In genomic region chr3:5685978-5686377, GRCm38 (mm10) we compare ENCODE assay signal across 18 mouse cellular contexts.
"Had no signal": no experiment of that assay in that cellular context is flagged by ENCODE, and none has a peak within 500 bp of the region (broad histone marks: within the 10 kb centered on the region; RNA-seq: fewer than 3 reads in every experiment).

No protein-coding gene starts in this region.

- H3K27me3 ChIP-seq: liver, embryonic 13.5 days; midbrain, embryonic 12.5 days; midbrain, embryonic 15.5 days; neural tube, embryonic 12.5 days; neural tube, embryonic 15.5 days; stomach, embryonic 15.5 days had no signal

- ATAC-seq: intestine, postnatal 0 days; midbrain, embryonic 15.5 days had no signal

- H3K36me3 ChIP-seq: liver, embryonic 13.5 days; midbrain, embryonic 12.5 days; midbrain, embryonic 15.5 days; neural tube, embryonic 12.5 days; neural tube, embryonic 15.5 days; stomach, embryonic 15.5 days had no signal

- H3K9ac ChIP-seq: liver, embryonic 13.5 days; midbrain, embryonic 12.5 days; midbrain, embryonic 15.5 days; neural tube, embryonic 12.5 days; neural tube, embryonic 15.5 days; stomach, embryonic 15.5 days had no signal

- DNase-seq: kidney, adult 2 months; kidney, postnatal 25 days; layer of hippocampus, adult 9-11 months; liver, embryonic 13.5 days; right cerebral cortex, adult 18-20 months; right cerebral cortex, postnatal 14 days; spleen, adult 18-20 months; thymus, postnatal 25 days had no signal

- H3K27ac ChIP-seq: kidney, postnatal 0 days; layer of hippocampus, adult 2 months; left cerebral cortex, adult 2 months; liver, embryonic 13.5 days; macrophage; midbrain, embryonic 12.5 days; midbrain, embryonic 15.5 days; neural tube, embryonic 12.5 days; neural tube, embryonic 15.5 days; stomach, embryonic 15.5 days had no signal

- H3K9me3 ChIP-seq: liver, embryonic 13.5 days; midbrain, embryonic 12.5 days; midbrain, embryonic 15.5 days; neural tube, embryonic 12.5 days; neural tube, embryonic 15.5 days; stomach, embryonic 15.5 days had no signal

- H3K4me3 ChIP-seq: layer of hippocampus, adult 2 months; left cerebral cortex, adult 2 months; liver, embryonic 13.5 days; midbrain, embryonic 12.5 days; midbrain, embryonic 15.5 days; neural tube, embryonic 12.5 days; neural tube, embryonic 15.5 days; stomach, embryonic 15.5 days had no signal

- H3K4me2 ChIP-seq: liver, embryonic 13.5 days; midbrain, embryonic 12.5 days; midbrain, embryonic 15.5 days; neural tube, embryonic 12.5 days; neural tube, embryonic 15.5 days; stomach, embryonic 15.5 days had no signal

- H3K4me1 ChIP-seq: liver, embryonic 13.5 days; midbrain, embryonic 12.5 days; midbrain, embryonic 15.5 days; neural tube, embryonic 12.5 days; neural tube, embryonic 15.5 days; stomach, embryonic 15.5 days had no signal
